Mouse (Mus musculus): ENCODE results near the gene Gpr4.

Gpr4 gene

GRCm38 (mm10) chr7:19255395-19255794 lies 43.1 kb downstream of the Gpr4 start:
- DNase-seq (ENCODE audit: extremely low spot score, low read depth, low spot score): no peak

DNA sequence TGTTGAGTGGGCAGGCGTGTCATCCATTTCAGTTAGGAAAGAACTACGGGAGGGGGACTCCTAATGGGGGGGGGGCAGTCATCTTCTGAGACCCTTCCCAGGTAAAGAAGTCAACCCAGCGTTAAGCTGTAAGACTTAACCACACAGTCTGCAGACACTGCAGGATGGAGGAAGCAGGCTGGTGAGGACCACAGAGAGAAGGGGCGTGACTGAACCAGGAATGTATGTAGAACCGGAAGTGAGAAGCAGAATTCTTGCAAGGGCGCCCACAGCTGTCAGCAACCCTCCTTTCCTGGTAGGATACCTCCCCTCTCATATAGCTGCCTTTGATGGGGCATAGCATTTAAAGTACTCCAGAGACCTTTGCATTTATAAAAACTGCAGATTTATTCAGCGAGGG lies 44.2 kb downstream of the Gpr4 start:
- DNase-seq (ENCODE audit: extremely low spot score, low read depth, low spot score): no peak

DNA sequence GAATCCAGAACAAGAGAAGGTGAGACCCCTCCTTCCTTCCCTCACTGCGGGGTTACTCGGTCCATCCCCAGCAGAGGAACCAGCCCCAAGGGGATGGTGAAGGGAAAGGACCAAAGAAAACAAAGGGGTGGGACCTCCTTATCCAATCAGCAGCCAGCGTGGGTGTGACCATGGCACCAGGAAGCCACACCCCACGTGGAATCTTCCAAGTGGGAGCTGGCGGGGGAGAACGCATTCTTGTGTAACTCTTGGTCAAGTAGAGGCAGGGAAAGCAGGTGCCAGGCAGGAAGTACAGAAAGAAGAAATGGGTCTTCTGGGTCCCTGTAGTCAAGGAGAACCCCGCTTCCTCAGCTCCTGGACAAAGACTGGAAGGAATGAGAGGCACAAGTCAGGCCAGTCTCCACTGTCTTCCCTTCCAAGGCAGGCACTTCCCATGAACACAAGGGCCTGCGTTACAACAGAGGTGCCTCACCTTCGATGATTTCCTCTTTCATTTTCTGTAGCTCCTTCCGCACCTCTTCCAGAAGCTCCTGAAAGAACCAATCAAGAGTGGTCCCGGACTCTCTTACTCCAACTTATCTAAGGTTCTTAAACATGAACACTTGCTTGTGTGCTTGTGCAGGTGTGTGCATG lies 45.2 kb downstream of the Gpr4 start:
- DNase-seq (ENCODE audit: extremely low spot score, low read depth, low spot score): no peak

DNA sequence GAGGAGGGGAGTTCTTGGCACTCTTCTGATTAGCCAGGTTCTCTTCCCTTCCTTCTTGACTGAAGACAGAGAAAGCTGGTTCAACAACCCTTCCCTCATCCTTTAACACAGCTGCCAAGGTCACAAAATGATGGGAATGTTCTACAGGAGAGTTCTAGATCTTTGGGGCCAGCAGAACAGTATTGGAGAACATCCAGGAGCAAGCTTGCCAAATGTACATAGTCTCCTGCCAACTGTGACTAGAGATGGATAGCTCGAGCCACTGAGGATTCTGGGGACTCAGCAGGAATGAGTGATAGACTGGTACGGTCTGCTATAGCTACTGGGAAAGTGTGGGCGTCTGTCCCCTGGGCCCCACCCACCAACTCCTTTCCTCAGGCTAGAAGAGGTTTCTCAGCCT lies 46.0 kb downstream of the Gpr4 start:
- DNase-seq (ENCODE audit: extremely low spot score, low read depth, low spot score): no peak

DNA sequence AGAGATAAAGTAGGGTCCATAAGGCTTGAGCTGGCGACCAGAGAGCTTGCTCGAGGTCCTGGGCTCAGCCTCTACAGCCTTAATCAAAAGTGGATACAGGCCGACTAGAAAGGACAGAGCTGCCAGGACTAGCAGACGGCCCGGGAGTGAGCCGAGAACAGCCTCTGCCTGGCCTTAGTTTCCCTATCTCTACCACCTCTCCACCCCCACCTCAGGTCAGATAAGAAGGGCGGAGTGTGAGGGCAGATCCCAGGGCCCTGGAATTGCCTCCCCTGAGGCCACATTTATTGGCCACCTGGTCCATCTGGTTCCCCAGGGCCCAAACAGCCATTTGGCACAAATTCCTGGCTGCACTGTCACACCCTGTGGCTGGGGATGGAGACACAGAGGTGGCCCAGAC lies 52.8 kb downstream of the Gpr4 start:
- no peak for DNase-seq (ENCODE audit: extremely low spot score, low read depth, low spot score)

- DNase-seq (ENCODE audit: extremely low spot score, low read depth, low spot score): no peak
Observed at GRCm38 (mm10) chr7:19265928-19266822, 53.8 kb downstream of the Gpr4 start.

GRCm38 (mm10) chr7:19267051-19267450 lies 54.7 kb downstream of the Gpr4 start:
- no peak for DNase-seq (ENCODE audit: extremely low spot score, low read depth, low spot score)

DNA sequence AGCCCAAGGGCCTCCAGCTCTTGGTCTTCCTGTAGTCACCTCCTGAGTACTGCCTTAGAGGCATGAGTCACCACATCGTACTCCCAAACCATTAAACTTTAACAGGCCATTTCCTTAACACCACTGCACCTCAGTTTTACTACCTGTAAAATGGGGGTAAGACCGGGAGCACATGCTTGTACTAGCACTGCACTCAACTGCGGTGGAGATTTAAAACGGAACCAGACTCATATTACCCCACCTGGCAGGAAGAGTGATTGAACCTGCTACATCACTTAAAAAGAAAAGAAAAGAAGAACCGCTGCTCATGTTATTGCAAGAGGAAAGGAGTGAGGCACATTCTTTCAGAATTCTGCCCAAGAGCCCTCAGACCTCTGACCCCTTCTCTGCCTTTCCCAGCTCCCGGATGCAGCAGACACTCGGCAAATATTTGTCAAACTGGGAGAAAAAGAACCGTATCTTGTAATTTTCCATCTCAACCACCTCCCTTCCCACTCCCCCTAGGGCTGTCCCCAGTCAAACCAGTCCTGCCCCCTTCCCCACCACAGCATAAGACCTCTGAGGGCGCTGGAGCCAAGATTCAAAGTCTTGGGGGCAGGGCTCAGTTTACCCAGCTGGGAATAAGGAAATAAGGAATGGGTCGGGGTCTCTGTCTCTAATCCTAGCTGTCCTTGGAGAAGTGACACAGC lies 56.8 kb downstream of the Gpr4 start:
- DNase-seq (ENCODE audit: extremely low spot score, low read depth, low spot score): no peak

DNA sequence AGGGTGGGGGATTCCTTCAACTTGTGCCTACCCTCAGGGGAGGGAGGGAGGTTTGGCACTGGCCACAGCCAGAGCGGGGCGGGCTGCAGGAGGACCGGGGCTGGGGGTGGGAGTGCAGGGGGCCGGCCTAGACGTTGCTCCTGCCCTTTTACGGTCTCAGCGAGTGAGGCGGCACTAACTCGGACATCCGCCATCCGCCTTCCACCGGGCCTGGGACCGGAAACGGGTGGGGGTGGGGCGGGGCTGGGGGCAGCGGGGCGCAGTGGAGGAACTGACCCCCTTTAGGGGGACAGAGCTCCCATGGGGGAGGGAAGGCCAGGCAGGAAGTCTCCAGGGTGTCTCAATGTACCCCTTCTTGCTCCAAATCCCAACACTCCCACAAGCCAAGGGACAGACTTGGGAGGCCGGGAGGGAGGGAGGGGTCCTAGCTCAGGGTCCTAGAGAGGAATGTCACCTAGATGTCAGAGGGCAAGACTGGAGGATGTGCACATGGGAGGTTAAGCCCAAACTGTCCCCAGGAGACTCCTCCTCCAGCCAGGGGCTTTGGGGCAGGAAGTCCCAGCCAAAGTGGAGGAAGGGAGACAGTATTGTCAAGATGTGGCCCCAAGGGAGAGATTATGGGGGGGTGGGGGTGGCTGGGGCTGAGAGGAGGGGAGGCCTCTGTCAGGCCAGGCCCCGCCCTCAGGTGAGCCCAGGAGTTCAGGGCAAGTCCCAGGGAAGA lies 57.5 kb downstream of the Gpr4 start:
- DNase-seq (ENCODE audit: extremely low spot score, low read depth, low spot score): no peak

DNA sequence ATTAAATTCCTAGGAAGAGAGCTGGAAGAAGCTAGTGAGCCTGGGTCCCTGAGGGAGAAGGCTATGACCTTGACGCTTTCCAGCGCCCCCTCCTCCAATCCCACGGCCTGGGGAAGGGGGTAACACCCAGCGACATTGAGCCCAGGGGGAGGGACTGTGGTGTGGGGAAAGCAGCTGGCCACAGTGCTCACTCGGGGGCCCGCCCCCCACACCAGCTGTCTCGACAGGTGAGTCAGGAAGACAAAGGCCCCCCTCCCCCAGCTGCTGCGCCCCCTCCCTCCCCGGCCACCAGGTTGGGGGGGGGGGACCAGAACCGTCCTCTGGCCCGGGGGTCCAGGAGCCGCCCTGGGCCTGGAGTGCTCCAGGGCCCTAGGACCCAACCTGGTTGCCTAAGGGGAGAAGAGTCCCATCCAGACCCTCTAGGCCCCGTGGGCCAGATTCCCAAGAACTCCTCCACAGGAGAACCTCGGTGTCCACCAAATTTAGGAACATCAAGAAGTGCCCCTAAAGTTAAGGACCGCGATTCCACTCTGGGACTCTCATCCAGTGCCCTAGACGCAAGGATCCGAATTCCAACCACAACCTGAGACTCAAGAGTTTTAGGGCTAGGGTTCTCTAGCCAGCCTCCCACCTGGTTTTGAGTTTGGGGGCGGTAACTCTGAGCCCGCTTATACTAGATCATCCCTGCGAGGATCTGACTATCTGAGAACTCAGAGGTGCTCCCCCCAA lies 58.3 kb downstream of the Gpr4 start:
- DNase-seq (ENCODE audit: extremely low spot score, low read depth, low spot score): no peak

DNA sequence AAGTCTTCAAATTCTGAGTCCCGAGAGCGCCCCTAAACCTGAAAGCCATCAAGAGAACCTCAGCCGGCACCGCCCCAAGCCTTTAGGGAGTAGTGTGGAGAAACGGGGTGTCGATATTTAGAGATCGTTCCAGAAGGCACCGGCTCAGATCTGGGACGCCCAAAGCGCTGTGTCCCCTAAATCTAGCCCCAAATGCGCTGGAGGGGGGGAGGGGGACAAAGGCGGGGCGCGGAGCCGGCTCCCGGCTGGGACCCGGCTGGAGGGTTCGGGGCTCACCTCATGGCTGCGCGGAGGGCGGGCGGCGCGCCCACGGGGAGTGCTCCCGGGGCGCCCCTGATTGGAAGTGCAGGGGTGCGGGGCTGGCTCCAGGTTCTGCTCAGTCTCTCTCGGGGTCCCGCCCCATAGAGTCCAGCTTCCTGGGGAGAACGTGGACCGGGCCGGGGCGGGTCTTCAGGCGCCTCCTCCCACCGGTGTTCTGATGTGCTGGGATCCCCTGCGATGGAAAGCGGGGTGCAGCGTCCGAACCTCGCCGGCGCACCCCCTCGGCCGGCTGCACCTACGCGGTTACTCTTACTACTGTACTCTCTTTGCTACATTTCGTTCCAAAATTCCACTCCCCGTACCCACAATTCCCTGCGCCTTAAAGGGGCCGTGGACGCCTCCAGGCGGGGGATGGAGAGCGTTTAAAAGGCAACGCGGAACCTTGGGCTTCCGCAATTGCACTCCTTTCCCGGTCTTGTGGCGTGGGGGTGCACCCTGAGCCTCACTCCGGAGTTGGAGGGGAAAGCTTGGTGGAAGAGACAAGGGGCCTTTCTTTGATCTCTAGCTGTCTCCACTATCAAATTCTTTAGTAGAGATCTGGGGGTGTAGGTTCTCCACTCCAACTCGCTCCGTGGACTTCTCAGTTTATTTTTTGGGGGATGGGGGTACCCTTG lies 59.2 kb downstream of the Gpr4 start, which contains the start of gene Vasp:
Vasp (minus strand) TSS at position 580 of the 935 bp plus-strand sequence.
- DNase-seq (ENCODE audit: extremely low spot score, low read depth, low spot score): no peak

DNA sequence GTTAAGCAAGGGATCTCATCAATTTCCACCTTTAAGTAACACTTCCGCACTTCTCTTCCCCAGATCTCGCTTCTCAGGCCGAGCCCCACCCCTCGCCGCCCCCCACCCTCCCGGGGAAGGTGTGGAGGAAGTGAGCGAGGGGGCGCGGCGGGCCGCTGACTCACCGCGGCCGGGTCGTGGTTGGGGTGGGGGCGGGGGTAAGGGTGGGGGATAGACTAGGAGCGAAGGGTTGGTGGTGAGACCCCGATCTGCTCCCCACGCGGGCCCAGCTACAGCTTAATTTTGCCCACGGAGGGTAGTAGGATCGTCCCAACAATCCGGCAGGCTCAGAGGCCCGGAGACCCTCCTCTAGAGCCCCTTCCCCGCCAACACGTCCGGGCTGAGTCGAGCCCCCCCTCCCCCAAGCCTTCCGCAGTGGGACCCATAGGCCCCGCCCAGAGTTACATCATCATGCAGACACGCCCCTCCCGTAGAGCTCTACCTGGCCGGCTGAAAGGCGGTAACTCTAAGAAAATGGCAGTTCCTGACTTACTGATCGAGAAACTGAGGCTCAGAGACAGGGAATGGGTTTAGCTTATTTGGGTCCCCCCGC lies 59.9 kb downstream of the Gpr4 start:
- no peak for DNase-seq (ENCODE audit: extremely low spot score, low read depth, low spot score)
